Mouse (Mus musculus) forelimb bud, embryonic 11.5 days (tissue): ENCODE measurements around the gene Dbndd2.

Experiments used
- DNase-seq: peaks from one replicate; pipeline ENCODE4 v3.0.0-alpha.2; 2012; ENCODE audit warnings: low read depth, low spot score

Dbndd2 gene

GRCm38 (mm10) chr2:164500511-164500910 is 14.6 kb downstream of the Dbndd2 start:
- DNase-seq, result no peak

GRCm38 (mm10) chr2:164504919-164505318 is 19.0 kb downstream of the Dbndd2 start:
- DNase-seq, result no peak

- DNase-seq, result no peak
Measured at GRCm38 (mm10) chr2:164505619-164506347, 19.9 kb downstream of the Dbndd2 start.

- no peak for DNase-seq
Measured at GRCm38 (mm10) chr2:164507811-164508210, 21.9 kb downstream of the Dbndd2 start.

- DNase-seq, result no peak
Measured at GRCm38 (mm10) chr2:164510621-164511190, 24.8 kb downstream of the Dbndd2 start.

GRCm38 (mm10) chr2:164512121-164512909 is 26.4 kb downstream of the Dbndd2 start:
- no peak for DNase-seq

- no peak for DNase-seq
Measured at GRCm38 (mm10) chr2:164513389-164513788, 27.5 kb downstream of the Dbndd2 start.

GRCm38 (mm10) chr2:164514916-164515315 is 29.0 kb downstream of the Dbndd2 start:
- no peak for DNase-seq

GRCm38 (mm10) chr2:164515897-164516296 is 30.0 kb downstream of the Dbndd2 start:
- DNase-seq, result no peak

GRCm38 (mm10) chr2:164516592-164516991 is 30.7 kb downstream of the Dbndd2 start:
- no peak for DNase-seq

GRCm38 (mm10) chr2:164517485-164518221 is 31.7 kb downstream of the Dbndd2 start:
- DNase-seq, result peak; percentile 48

- DNase-seq, result no peak
Measured at GRCm38 (mm10) chr2:164518266-164519170, 32.6 kb downstream of the Dbndd2 start.

GRCm38 (mm10) chr2:164519171-164519526 is 33.2 kb downstream of the Dbndd2 start:
- DNase-seq, result no peak

- no peak for DNase-seq
Measured at GRCm38 (mm10) chr2:164520782-164521181, 34.9 kb downstream of the Dbndd2 start.

- DNase-seq, result no peak
Measured at GRCm38 (mm10) chr2:164521841-164522240, 35.9 kb downstream of the Dbndd2 start.

- no peak for DNase-seq
Measured at GRCm38 (mm10) chr2:164522280-164522679, 36.4 kb downstream of the Dbndd2 start.

- no peak for DNase-seq
Measured at GRCm38 (mm10) chr2:164523301-164523773, 37.4 kb downstream of the Dbndd2 start.

- no peak for DNase-seq
Measured at GRCm38 (mm10) chr2:164528557-164528956, 42.7 kb downstream of the Dbndd2 start.

GRCm38 (mm10) chr2:164531169-164531568 is 45.3 kb downstream of the Dbndd2 start:
- DNase-seq, result peak; percentile 76

GRCm38 (mm10) chr2:164534315-164534714 is 48.4 kb downstream of the Dbndd2 start:
- DNase-seq, result no peak

GRCm38 (mm10) chr2:164537003-164537402 is 51.1 kb downstream of the Dbndd2 start:
- DNase-seq, result no peak
